Mouse (Mus musculus): ENCODE results near the gene Fbxo46. TPM values are rescaled to one million over a fixed set of nuclear protein-coding genes. Genes with fewer than 3 reads are reported as not detected.

Fbxo46 gene
- polyA plus RNA-seq, 1 experiment from 2014 or later: 5.1 TPM

- 31% methylated on average over 13 of the region's 13 CpGs for WGBS
- peak; percentile 73 for ATAC-seq
- no peak overlapping the region for H3K4me3 ChIP-seq (ENCODE audit: low read depth, low read length)
- 0 out of 2 replicates have a peak, but pooled peaks cover 6% of the 10 kb centered on the region for H3K4me1 ChIP-seq (replicated peaks; ENCODE audit: control insufficient read depth, insufficient read depth, low read length)
- H3K27me3 ChIP-seq (replicated peaks; ENCODE audit: control insufficient read depth, insufficient read depth, low read length): peaks cover 8% of the 10 kb centered on the region; the same call in 1 of the 2 replicates
- 0 out of 2 replicates have a peak overlapping the region, but pooled peaks have one; percentile 4 for H3K4me2 ChIP-seq (replicated peaks; ENCODE audit: low read depth)
- H3K36me3 ChIP-seq (ENCODE audit: control insufficient read depth, insufficient read depth): peaks cover 27% of the 10 kb centered on the region
- TF ChIP-seq CTCF (IDR thresholded peaks at IDR 0.05; ENCODE audit: low read depth): peak; percentile 71
- H3K27ac ChIP-seq (ENCODE audit: low read depth, low read length): peak overlapping the region; percentile 15; the same call in 1 of the 2 replicates
- no peak overlapping the region; the same call in 1 of the 2 replicates for H3K9ac ChIP-seq (ENCODE audit: low read depth, low read length)
- no peaks in the 10 kb centered on the region for H3K9me3 ChIP-seq (ENCODE audit: control insufficient read depth)
Observed at GRCm38 (mm10) chr7:19155825-19156475, 36.3 kb downstream of the Fbxo46 start.

- Histone ChIP-seq H3K36me3 (ENCODE audit: control insufficient read depth, insufficient read depth) (peaks cover 22% of the 10 kb centered on the region), H3K4me3 (ENCODE audit: low read depth, low read length) (no peak overlapping the region), H3K4me2 (replicated peaks; ENCODE audit: low read depth) (peak overlapping the region; percentile 54), H3K9me3 (ENCODE audit: control insufficient read depth) (no peaks in the 10 kb centered on the region), H3K9ac (ENCODE audit: low read depth, low read length) (peak overlapping the region; percentile 40), H3K27me3 (replicated peaks; ENCODE audit: control insufficient read depth, insufficient read depth, low read length) (peaks cover 8% of the 10 kb centered on the region; the same call in 1 of the 2 replicates), H3K4me1 (replicated peaks; ENCODE audit: control insufficient read depth, insufficient read depth, low read length) (0 out of 2 replicates have a peak, but pooled peaks cover 6% of the 10 kb centered on the region), H3K27ac (ENCODE audit: low read depth, low read length) (no peak overlapping the region)
- 4% methylated on average over 30 of the region's 30 CpGs for WGBS
- peak; percentile 70 for ATAC-seq
- peak; percentile 100 for TF ChIP-seq CTCF (IDR thresholded peaks at IDR 0.05; ENCODE audit: low read depth)
Observed at GRCm38 (mm10) chr7:19157160-19157800, 37.6 kb downstream of the Fbxo46 start.

GRCm38 (mm10) chr7:19158601-19159000 lies 38.9 kb downstream of the Fbxo46 start:
- Histone ChIP-seq H3K4me2 (replicated peaks; ENCODE audit: low read depth) (no peak overlapping the region), H3K9me3 (ENCODE audit: control insufficient read depth) (no peaks in the 10 kb centered on the region), H3K27me3 (replicated peaks; ENCODE audit: control insufficient read depth, insufficient read depth, low read length) (peaks cover 8% of the 10 kb centered on the region; the same call in 1 of the 2 replicates), H3K4me3 (ENCODE audit: low read depth, low read length) (no peak overlapping the region), H3K4me1 (replicated peaks; ENCODE audit: control insufficient read depth, insufficient read depth, low read length) (peaks cover 8% of the 10 kb centered on the region; the same call in 1 of the 2 replicates), H3K9ac (ENCODE audit: low read depth, low read length) (no peak overlapping the region), H3K27ac (ENCODE audit: low read depth, low read length) (no peak overlapping the region), H3K36me3 (ENCODE audit: control insufficient read depth, insufficient read depth) (peaks cover 9% of the 10 kb centered on the region)
- 72% methylated on average over 11 of the region's 11 CpGs for WGBS
- no peak for TF ChIP-seq CTCF (IDR thresholded peaks at IDR 0.05; ENCODE audit: low read depth)
- ATAC-seq: no peak

DNA sequence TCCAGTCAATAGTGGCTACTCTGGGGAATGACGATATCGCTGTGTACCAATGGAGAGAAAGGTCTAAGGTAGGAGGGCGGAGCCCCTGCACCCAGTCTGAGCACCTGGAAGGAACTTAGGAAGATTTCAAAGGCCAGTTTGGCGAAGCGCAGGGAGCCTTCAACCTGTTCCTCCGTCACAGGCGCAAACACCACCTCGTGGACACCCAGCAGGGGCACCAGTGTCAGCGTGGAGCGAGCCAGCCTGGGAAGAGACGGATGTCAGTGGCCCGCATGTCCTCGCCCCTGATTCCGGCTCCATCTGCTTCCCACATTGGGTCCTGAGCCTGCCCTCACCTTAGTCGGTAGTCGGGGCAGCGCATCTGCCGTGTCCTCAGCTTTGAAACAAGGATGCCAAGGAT lies 39.8 kb downstream of the Fbxo46 start:
- Histone ChIP-seq H3K9ac (ENCODE audit: low read depth, low read length) (0 out of 2 replicates have a peak overlapping the region, but pooled peaks have one; percentile 7), H3K27me3 (replicated peaks; ENCODE audit: control insufficient read depth, insufficient read depth, low read length) (peaks cover 8% of the 10 kb centered on the region; the same call in 1 of the 2 replicates), H3K27ac (ENCODE audit: low read depth, low read length) (no peak overlapping the region), H3K36me3 (ENCODE audit: control insufficient read depth, insufficient read depth) (peaks cover 7% of the 10 kb centered on the region; the same call in 1 of the 2 replicates), H3K9me3 (ENCODE audit: control insufficient read depth) (no peaks in the 10 kb centered on the region), H3K4me1 (replicated peaks; ENCODE audit: control insufficient read depth, insufficient read depth, low read length) (peaks cover 16% of the 10 kb centered on the region), H3K4me3 (ENCODE audit: low read depth, low read length) (peak overlapping the region; percentile 43; the same call in 1 of the 2 replicates), H3K4me2 (replicated peaks; ENCODE audit: low read depth) (peak overlapping the region; percentile 87)
- no peak for ATAC-seq
- no peak for TF ChIP-seq CTCF (IDR thresholded peaks at IDR 0.05; ENCODE audit: low read depth)
- WGBS: 10% methylated on average over 18 of the region's 18 CpGs

DNA sequence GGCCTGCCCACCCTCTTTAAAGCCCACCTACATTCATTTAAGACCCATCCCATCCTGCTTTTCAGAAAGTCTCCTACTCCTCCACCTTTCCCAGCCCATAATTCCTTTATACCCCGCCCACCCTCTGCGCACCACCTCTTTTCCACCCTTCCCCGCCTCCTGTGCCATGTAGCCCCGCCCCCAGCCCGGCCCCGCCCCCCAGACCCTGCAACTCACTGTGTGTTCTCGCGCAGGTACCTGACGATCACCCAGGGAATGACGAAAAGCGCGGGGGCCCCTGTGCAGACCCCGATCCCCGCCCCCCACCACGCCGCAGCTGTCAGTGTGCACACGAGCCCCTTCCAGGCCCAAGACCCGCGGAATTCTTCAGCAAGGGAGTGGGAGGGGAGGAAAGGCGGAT lies 40.5 kb downstream of the Fbxo46 start:
- Histone ChIP-seq H3K27me3 (replicated peaks; ENCODE audit: control insufficient read depth, insufficient read depth, low read length) (peaks cover 8% of the 10 kb centered on the region; the same call in 1 of the 2 replicates), H3K36me3 (ENCODE audit: control insufficient read depth, insufficient read depth) (0 out of 2 replicates have a peak, but pooled peaks cover under 1% of the 10 kb centered on the region), H3K4me3 (ENCODE audit: low read depth, low read length) (peak overlapping the region; percentile 43), H3K9ac (ENCODE audit: low read depth, low read length) (peak overlapping the region; percentile 40), H3K9me3 (ENCODE audit: control insufficient read depth) (no peaks in the 10 kb centered on the region), H3K27ac (ENCODE audit: low read depth, low read length) (no peak overlapping the region), H3K4me1 (replicated peaks; ENCODE audit: control insufficient read depth, insufficient read depth, low read length) (peaks cover 20% of the 10 kb centered on the region), H3K4me2 (replicated peaks; ENCODE audit: low read depth) (peak overlapping the region; percentile 87)
- no peak for TF ChIP-seq CTCF (IDR thresholded peaks at IDR 0.05; ENCODE audit: low read depth)
- under 1% methylated on average over 20 of the region's 20 CpGs for WGBS
- ATAC-seq: 0 out of 2 replicates have a peak, but pooled peaks have one; percentile 14

DNA sequence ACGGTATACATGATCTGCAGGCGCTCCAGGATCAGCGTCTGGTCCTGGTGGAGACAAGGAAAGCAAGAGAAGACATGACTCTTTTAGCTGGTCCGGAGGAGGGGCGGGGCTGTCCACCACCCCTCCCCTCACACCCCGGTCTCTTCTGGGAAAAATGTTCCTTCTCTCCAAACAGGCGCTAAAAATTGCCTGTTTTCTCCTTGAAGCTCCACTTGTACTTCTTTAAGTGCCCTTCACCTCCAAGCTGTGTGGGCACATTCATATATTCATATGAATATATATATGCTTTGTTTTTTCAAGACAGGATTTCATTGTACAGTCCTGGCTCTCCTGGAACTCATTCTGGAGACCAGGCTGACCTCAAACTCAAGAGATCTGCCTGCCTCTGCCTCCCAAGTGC lies 43.3 kb downstream of the Fbxo46 start:
- Histone ChIP-seq H3K4me3 (ENCODE audit: low read depth, low read length) (no peak overlapping the region), H3K27me3 (replicated peaks; ENCODE audit: control insufficient read depth, insufficient read depth, low read length) (peaks cover 8% of the 10 kb centered on the region; the same call in 1 of the 2 replicates), H3K36me3 (ENCODE audit: control insufficient read depth, insufficient read depth) (no peaks in the 10 kb centered on the region), H3K4me2 (replicated peaks; ENCODE audit: low read depth) (no peak overlapping the region), H3K9ac (ENCODE audit: low read depth, low read length) (no peak overlapping the region), H3K4me1 (replicated peaks; ENCODE audit: control insufficient read depth, insufficient read depth, low read length) (peaks cover 20% of the 10 kb centered on the region), H3K27ac (ENCODE audit: low read depth, low read length) (no peak overlapping the region), H3K9me3 (ENCODE audit: control insufficient read depth) (no peaks in the 10 kb centered on the region)
- no peak for TF ChIP-seq CTCF (IDR thresholded peaks at IDR 0.05; ENCODE audit: low read depth)
- no peak for ATAC-seq
- WGBS: 86% methylated on average over 7 of the region's 7 CpGs

Data from intestine, postnatal 0 days (tissue).